In the genomic region with DNA sequence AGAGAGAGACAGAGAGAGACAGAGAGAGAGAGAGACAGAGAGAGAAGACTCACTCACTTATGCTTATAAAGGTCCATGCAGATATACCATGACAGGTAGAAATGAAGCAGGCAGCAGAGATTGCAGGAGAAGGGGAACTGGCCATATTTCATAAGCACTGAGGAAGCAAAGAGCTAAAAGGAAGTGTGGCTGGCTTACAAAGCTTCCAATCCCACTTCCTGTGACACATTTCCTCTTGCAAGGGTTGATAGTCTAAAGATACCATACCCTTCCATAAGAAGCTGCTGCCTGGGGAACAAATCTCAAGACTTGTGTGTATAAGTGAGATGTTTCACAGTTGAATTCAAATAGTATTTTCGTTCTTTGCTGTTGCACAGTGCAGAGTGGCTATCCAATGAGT, we compare ENCODE assay signal across 25 mouse cellular contexts. TPM values are rescaled to one million over a fixed set of nuclear protein-coding genes. Genes with fewer than 3 reads are reported as not detected.
"Had no signal": no experiment of that assay in that cellular context is flagged by ENCODE, and none has a peak within 500 bp of the region (broad histone marks: within the 10 kb centered on the region; RNA-seq: fewer than 3 reads in every experiment).

No protein-coding gene starts in this region.

- ATAC-seq: hindbrain, postnatal 0 days; intestine, postnatal 0 days; liver, embryonic 12.5 days had no signal

- DNase-seq: gastrocnemius, postnatal 14 days; gastrocnemius, postnatal 36 days; heart, adult 2 months; heart, postnatal 10 days; heart, postnatal 4 days; kidney, adult 18-20 months; kidney, adult 8-10 months; kidney, postnatal 10 days; kidney, postnatal 36 days; layer of hippocampus, adult 9-11 months; layer of hippocampus, postnatal 36 days; left cerebral cortex, postnatal 4 days had no signal

RNA-seq across cellular contexts. Expression of a gene that starts 45.7 kb away (rescaled TPM):
- total RNA-seq: gastrocnemius, adult 18-20 months; gastrocnemius, adult 8-10 months; gastrocnemius, postnatal 14 days; gastrocnemius, postnatal 36 days; heart, adult 2 months; heart, postnatal 10 days; heart, postnatal 25 days; heart, postnatal 4 days; hindbrain, postnatal 0 days; layer of hippocampus, adult 18-20 months; layer of hippocampus, adult 8-10 months; layer of hippocampus, postnatal 36 days; left cerebral cortex, adult 18-20 months; left cerebral cortex, adult 8-10 months; left cerebral cortex, postnatal 10 days; left cerebral cortex, postnatal 25 days; left cerebral cortex, postnatal 4 days; liver, adult 2 months had no signal
